Mouse (Mus musculus): ENCODE data around the gene Tspan9.

The Tspan9 gene

DNA sequence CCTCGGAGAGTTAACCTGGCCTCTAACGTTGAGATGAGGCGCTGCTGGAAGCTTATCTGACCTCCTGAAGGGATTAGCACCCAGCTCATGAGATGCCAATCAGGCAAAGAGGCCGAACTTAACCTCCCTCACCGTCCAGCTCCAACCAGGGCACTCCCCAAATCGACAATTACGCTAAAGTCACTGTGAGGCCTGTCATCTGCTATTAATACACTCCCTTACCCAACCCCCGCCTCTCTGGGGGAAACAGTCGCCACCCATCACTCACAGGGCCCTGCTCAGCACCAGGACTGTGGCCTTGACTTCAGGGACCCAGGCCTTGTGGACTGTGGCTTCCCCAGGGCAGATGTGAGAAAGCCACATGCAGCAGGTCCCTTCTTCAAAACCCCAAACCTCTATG is 157.0 kb downstream of the Tspan9 start:
- DNase-seq (ENCODE audit: low spot score in 2 of 2), result no peak

GRCm38 (mm10) chr6:127981176-127981575 is 162.2 kb downstream of the Tspan9 start:
- DNase-seq (ENCODE audit: low spot score in 2 of 2), result no peak

- no peak for DNase-seq (ENCODE audit: low spot score in 2 of 2)
These were observed 162.9 kb downstream of the Tspan9 start for GRCm38 (mm10) chr6:127980381-127981045.

- no peak for DNase-seq (ENCODE audit: low spot score in 2 of 2)
These were observed 163.6 kb downstream of the Tspan9 start for GRCm38 (mm10) chr6:127979831-127980230.

DNA sequence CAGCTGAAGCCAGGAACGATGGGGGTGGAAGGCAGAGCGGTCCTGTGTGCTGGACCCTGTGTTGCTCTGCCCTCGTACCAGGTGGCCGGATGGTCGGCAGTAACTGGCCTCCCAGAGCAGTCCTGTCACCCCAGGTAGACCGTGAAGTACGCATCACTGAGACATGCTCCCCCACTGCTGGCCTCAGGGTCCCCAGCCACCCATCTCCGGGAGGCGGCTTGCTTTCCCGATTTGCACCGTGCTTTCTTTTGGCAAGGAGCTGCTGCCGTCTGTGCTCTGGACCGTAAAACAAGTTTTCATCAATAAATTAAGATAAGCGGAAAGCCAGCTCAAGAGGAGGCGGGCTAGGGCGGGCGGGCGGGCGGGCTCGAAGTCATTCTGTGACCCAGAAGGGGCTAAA is 164.5 kb downstream of the Tspan9 start:
- DNase-seq (ENCODE audit: low spot score in 2 of 2), result no peak

DNA sequence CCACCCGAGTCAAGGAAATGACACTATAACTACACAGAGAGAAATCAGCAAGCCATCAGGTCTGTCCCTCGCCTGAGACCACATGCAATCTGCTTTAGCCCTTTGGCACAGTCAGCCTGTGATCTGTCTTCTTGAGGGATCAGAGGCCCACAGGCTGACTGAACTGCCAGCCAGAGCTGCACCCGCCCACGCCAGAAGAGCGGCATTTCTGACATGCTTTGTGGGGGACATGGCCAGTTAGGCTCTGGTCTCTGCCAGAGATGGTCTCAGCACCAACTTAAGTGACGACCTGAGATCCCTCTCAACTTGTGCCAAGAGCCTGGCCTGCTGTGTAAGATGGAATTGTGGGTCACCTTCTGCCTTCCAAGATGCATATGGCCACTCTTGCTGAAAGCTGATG is 166.7 kb downstream of the Tspan9 start:
- no peak for DNase-seq (ENCODE audit: low spot score in 2 of 2)

DNA sequence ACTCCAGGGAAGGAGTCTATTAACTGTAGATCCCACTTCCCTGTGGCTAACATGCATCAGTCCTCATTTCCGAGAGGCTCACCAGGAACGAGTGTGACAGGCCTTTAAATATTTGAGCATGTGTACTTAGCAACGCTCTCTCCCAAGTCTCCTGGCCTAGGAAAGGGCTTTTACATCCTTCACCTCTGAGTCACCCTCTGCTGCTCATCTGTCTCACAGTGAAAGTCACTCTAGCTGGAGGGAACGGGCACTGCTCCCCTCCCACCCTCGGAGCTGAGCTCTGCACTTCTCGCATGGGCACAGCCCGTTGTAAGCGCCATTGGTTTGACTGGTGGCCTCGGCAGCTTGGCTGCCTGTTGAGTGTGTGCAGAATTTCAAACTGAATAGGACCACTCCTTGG is 169.4 kb downstream of the Tspan9 start:
- DNase-seq (ENCODE audit: low spot score in 2 of 2), result no peak

DNA sequence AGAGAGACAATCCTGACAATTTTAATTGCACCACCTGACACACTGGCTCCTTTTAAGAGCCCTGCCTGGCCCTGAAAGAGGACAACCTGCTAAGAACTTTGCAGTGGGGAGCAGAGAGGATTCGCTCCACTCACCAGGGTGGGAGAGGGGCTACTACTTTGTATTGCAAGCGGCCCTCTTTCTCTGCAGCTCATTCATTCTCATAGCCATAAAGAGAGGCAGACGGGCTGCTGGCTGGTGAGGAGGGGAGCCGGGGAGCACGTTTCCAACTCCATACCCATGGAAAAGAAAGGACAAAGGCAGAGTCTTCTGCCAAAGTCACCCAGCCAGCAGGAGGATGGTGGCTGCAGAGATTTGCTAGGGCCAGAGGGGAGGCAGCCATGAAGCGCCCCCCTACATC is 169.8 kb downstream of the Tspan9 start:
- DNase-seq (ENCODE audit: low spot score in 2 of 2), result no peak

- no peak for DNase-seq (ENCODE audit: low spot score in 2 of 2)
These were observed 171.5 kb downstream of the Tspan9 start for GRCm38 (mm10) chr6:127971931-127972330.

- no peak for DNase-seq (ENCODE audit: low spot score in 2 of 2)
These were observed 172.5 kb downstream of the Tspan9 start for GRCm38 (mm10) chr6:127970848-127971247.

- DNase-seq (ENCODE audit: low spot score in 2 of 2), result peak; percentile 34 to 74
These were observed 173.3 kb downstream of the Tspan9 start for GRCm38 (mm10) chr6:127970120-127970519.

DNA sequence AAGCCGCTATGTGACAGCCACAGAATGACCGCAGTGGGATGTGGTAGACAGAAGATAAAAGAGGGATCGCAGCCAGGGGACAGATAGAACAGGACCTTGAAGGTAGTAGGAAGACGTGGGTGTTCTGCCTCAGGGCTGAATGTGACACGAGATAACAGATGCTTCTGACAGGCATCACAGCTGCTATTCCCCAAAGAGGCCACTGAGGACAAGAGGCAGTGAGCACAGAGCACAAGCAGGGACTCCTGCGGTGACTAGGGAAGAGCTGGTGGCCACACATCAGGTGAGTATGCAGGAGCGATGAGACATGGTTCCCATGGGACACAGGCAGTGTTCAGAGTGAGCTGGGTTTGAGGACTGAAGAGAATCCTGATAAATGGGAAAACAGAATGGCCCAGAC is 173.7 kb downstream of the Tspan9 start:
- DNase-seq (ENCODE audit: low spot score in 2 of 2), result no peak

DNA sequence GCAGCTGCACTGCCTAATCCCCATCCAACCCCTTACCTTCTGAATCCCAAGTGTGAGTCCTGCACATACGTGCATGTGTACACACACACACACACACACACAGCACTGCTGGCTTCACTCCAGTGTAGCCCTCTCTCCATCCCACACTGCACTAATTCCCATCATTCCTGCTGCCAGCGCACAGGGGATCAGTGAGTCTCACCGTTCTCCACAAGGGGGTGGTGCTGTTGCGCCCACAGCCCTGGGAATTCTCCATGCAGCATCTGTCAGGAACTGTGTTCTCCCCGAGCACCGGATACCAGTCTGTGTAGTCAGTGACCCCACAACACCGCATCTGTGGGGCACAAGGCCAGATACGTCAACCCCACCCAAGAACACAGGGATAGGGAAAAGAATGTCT is 177.9 kb downstream of the Tspan9 start:
- DNase-seq (ENCODE audit: low spot score in 2 of 2), result no peak

DNA sequence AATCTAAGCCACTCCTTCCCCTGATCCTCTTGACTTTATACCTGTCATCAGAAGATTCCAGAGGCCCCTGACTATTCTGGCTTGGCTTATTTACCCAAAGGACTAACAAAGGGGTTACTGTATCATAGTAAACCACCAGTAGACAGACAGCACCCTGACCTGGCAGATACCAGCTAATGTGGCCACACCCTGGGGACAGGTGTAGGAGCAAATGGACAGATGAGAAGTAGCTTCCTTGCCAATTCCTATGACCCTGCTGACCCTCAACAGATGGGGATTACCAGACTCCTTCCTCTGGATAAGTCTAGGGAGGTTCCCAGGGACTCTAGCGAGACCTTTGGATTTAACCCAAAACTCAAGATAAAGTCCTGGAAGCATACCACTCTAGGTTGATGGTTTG is 183.2 kb downstream of the Tspan9 start:
- DNase-seq (ENCODE audit: low spot score in 2 of 2), result no peak

GRCm38 (mm10) chr6:127956172-127956571 is 187.2 kb downstream of the Tspan9 start:
- DNase-seq (ENCODE audit: low spot score in 2 of 2), result no peak

GRCm38 (mm10) chr6:127953071-127953470 is 190.3 kb downstream of the Tspan9 start:
- DNase-seq (ENCODE audit: low spot score in 2 of 2), result no peak

- DNase-seq (ENCODE audit: low spot score in 2 of 2), result no peak
These were observed 193.5 kb downstream of the Tspan9 start for GRCm38 (mm10) chr6:127949885-127950284.

- DNase-seq (ENCODE audit: low spot score in 2 of 2), result no peak
These were observed 194.7 kb downstream of the Tspan9 start for GRCm38 (mm10) chr6:127948656-127949055.

GRCm38 (mm10) chr6:127945725-127946124 is 197.7 kb downstream of the Tspan9 start:
- DNase-seq (ENCODE audit: low spot score in 2 of 2), result peak; percentile 28 to 60

- no peak for DNase-seq (ENCODE audit: low spot score in 2 of 2)
These were observed 201.0 kb downstream of the Tspan9 start for GRCm38 (mm10) chr6:127942421-127942820.

DNA sequence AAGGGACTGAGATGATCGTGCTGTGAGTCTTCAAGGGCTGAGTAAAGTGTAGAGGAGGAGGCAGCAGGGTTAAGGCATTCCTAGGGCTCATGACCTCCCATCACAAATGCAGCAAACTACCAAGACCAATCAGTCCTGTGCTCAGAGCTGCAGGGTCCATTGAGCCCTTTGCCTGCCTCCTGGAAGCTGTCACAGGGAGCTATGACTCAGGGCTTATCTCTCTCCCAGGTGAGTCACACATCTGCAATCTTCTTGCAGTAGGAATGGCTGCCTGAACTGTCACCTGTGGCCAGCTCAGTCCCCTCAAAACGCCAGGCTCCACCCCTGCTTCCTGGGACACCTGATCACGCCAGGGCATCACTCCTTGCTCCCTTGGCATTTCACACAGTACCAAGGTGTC is 208.3 kb downstream of the Tspan9 start:
- DNase-seq (ENCODE audit: low spot score in 2 of 2), result no peak

DNA sequence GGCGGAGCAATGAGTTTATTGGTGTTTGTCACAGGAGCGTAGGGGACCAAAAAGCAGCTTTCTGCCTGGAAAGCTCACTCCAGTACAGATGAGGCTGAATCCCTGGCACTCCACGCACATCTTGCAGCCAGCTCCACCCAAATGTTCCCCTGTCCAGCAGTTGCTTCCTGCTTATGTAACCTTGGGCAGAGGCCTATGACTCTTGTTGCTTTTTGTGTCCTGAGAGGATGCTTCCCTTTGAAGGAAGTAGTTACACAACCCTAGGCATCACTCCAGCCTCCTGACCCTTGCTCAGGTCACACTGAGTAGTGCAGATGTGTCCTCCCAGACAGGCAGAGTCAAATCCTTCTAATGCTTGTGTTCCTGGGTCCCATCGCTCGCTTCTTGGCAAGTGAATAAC is 209.6 kb downstream of the Tspan9 start:
- no peak for DNase-seq (ENCODE audit: low spot score in 2 of 2)

DNA sequence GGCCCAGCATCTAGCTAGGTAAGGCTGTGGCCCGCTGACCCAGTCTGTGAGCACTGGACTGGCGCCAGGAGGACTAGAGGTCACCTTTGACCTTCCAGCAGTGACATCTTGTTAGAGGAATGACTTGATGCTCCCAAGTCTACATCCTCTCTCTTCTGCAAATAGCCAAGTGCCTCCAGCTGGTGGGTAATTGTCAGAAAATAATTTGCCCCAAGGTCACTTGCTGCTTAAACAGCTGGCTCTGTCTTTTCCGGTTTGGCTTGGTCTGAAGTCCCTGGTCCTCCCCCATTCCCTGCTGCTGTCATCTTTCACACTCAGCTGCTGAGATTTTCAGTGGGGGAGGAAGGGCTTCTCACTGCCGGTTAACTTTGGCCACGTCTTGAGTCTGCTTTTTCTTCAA is 210.7 kb downstream of the Tspan9 start:
- no peak for DNase-seq (ENCODE audit: low spot score in 2 of 2)

- DNase-seq (ENCODE audit: low spot score in 2 of 2), result no peak
These were observed 214.7 kb downstream of the Tspan9 start for GRCm38 (mm10) chr6:127928682-127929081.

All from spleen, postnatal 10 days (tissue).